In the genomic region with DNA sequence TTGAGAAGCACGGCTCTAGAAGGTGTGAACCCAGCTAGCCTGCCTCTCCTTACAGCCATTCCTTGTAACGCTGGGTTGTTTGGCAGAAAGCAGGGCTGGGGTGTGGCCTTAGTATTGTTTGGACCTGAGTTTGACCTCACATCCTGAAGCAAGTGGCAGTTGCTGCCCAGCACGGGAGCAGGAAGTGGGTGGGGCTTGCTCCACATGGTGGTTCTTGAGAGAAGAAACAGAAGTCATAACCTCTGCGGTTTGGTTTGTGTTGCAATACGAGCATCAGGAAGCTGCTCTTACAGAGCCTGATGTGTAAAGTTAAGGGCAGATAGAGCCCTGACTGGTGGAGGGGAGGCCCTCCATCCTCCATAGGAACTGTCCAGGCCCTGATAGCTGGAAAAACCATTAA, we compare ENCODE assay signal across 8 mouse cellular contexts. TPM values are rescaled to one million over a fixed set of nuclear protein-coding genes. Genes with fewer than 3 reads are reported as not detected.
DNase-seq lines count a peak whose midpoint lies in the region; ATAC-seq and TF ChIP-seq lines count a peak whose summit lies in the region.

No protein-coding gene starts in this region.

- TF ChIP-seq POLR2A in limb, embryonic 14.5 days (IDR thresholded peaks at IDR 0.05; ENCODE audit: borderline replicate concordance, extremely low read depth, insufficient read depth, insufficient read length) = no peak

- H3K9ac ChIP-seq in neural tube, embryonic 15.5 days (replicated peaks) = no peak overlapping the region
- H3K9ac ChIP-seq in heart, embryonic 16.5 days (ENCODE audit: low read length) = no peak overlapping the region
- no peak overlapping the region for H3K9ac ChIP-seq in limb, embryonic 14.5 days (ENCODE audit: low read depth, low read length, severe bottlenecking)
- no peak overlapping the region for H3K9ac ChIP-seq in hindbrain, embryonic 13.5 days

- H3K9me3 ChIP-seq in neural tube, embryonic 15.5 days (replicated peaks) = no peaks in the 10 kb centered on the region; the same call in 1 of the 2 replicates
- no peaks in the 10 kb centered on the region for H3K9me3 ChIP-seq in heart, embryonic 16.5 days (replicated peaks; ENCODE audit: control insufficient read depth, low read length)
- no peaks in the 10 kb centered on the region for H3K9me3 ChIP-seq in limb, embryonic 14.5 days (ENCODE audit: control insufficient read depth, low read length)
- H3K9me3 ChIP-seq in hindbrain, embryonic 13.5 days = no peaks in the 10 kb centered on the region

- H3K36me3 ChIP-seq in neural tube, embryonic 15.5 days = no peaks in the 10 kb centered on the region
- H3K36me3 ChIP-seq in heart, embryonic 16.5 days (ENCODE audit: control insufficient read depth, insufficient read depth) = no peaks in the 10 kb centered on the region
- no peaks in the 10 kb centered on the region for H3K36me3 ChIP-seq in limb, embryonic 14.5 days (ENCODE audit: control insufficient read depth, insufficient read depth, low read length)
- H3K36me3 ChIP-seq in hindbrain, embryonic 13.5 days = no peaks in the 10 kb centered on the region

- H3K4me1 ChIP-seq in neural tube, embryonic 15.5 days = no peaks in the 10 kb centered on the region
- H3K4me1 ChIP-seq in heart, embryonic 16.5 days (ENCODE audit: control insufficient read depth, insufficient read depth, low read length) = peaks cover 7% of the 10 kb centered on the region
- H3K4me1 ChIP-seq in limb, embryonic 14.5 days (ENCODE audit: control insufficient read depth, insufficient read depth, low read length) = peaks cover 5% of the 10 kb centered on the region; the same call in 1 of the 2 replicates
- H3K4me1 ChIP-seq in hindbrain, embryonic 13.5 days (replicated peaks) = peaks cover 7% of the 10 kb centered on the region

- no peaks in the 10 kb centered on the region for H3K27me3 ChIP-seq in neural tube, embryonic 15.5 days (replicated peaks)
- H3K27me3 ChIP-seq in heart, embryonic 16.5 days (ENCODE audit: control insufficient read depth, insufficient read depth, low read length) = no peaks in the 10 kb centered on the region
- H3K27me3 ChIP-seq in limb, embryonic 14.5 days (ENCODE audit: control insufficient read depth, insufficient read depth, low read length) = no peaks in the 10 kb centered on the region
- H3K27me3 ChIP-seq in hindbrain, embryonic 13.5 days = 0 out of 2 replicates have a peak, but pooled peaks cover 3% of the 10 kb centered on the region

- no peak overlapping the region for H3K27ac ChIP-seq in neural tube, embryonic 15.5 days (replicated peaks)
- peak overlapping the region; percentile 74 for H3K27ac ChIP-seq in heart, embryonic 16.5 days (ENCODE audit: low read length)
- no peak overlapping the region for H3K27ac ChIP-seq in limb, embryonic 14.5 days (replicated peaks; ENCODE audit: low read depth, low read length)
- H3K27ac ChIP-seq in hindbrain, embryonic 13.5 days = no peak overlapping the region

- no peak for ATAC-seq in neural tube, embryonic 15.5 days (ENCODE audit: low FRiP score)
- peak; percentile 86 for ATAC-seq in heart, embryonic 16.5 days (replicated peaks; ENCODE audit: extremely low read depth, insufficient read depth, low FRiP score)
- ATAC-seq in limb, embryonic 14.5 days (ENCODE audit: low FRiP score, low read depth) = no peak
- no peak for ATAC-seq in hindbrain, embryonic 13.5 days (ENCODE audit: low FRiP score)

- no peak overlapping the region for H3K4me2 ChIP-seq in neural tube, embryonic 15.5 days
- no peak overlapping the region for H3K4me2 ChIP-seq in heart, embryonic 16.5 days (ENCODE audit: low read depth, low read length)
- H3K4me2 ChIP-seq in limb, embryonic 14.5 days (replicated peaks; ENCODE audit: low read depth, low read length, severe bottlenecking) = no peak overlapping the region
- H3K4me2 ChIP-seq in hindbrain, embryonic 13.5 days = no peak overlapping the region

- 35% methylated on average over 5 of the region's 5 CpGs for WGBS in neural tube, embryonic 15.5 days
- 21% methylated on average over 5 of the region's 5 CpGs for WGBS in heart, embryonic 16.5 days
- 13% methylated on average over 5 of the region's 5 CpGs for WGBS in limb, embryonic 14.5 days
- WGBS in hindbrain, embryonic 13.5 days = 40% methylated on average over 5 of the region's 5 CpGs

- peak; percentile 31 for DNase-seq in neural tube, embryonic 10.5 days (ENCODE audit: extremely low spot score, low spot score)
- peak; percentile 82 for DNase-seq in c-Kit-positive CD71-negative TER-119-negative erythroid progenitor cells, embryonic 14.5 days (ENCODE audit: low read depth)
- DNase-seq in limb, embryonic 14.5 days (ENCODE audit: low spot score) = peak; percentile 57
- DNase-seq in natural killer cell, adult 2 months (ENCODE audit: low spot score in 2 of 2) = peak; percentile 92 to 94
- no peak for DNase-seq in frontal cortex, postnatal 25 days (ENCODE audit: low spot score in 2 of 2)

- no peak overlapping the region for H3K4me3 ChIP-seq in neural tube, embryonic 15.5 days (replicated peaks)
- H3K4me3 ChIP-seq in heart, embryonic 16.5 days (ENCODE audit: low read length) = no peak overlapping the region
- no peak overlapping the region for H3K4me3 ChIP-seq in limb, embryonic 14.5 days (replicated peaks; ENCODE audit: low read length)
- no peak overlapping the region for H3K4me3 ChIP-seq in hindbrain, embryonic 13.5 days

RNA-seq across cellular contexts. Expression of gene Lbr, which starts 17.8 kb away (rescaled TPM):
- polyA plus RNA-seq in neural tube, embryonic 15.5 days (2015; fragmentation: Nextera tagmentation; extraction: Ambion mirVana) = 22.5 and 52.3 TPM in 2 replicates
- 69.5 and 92.6 TPM in 2 replicates for polyA plus RNA-seq in heart, embryonic 16.5 days (2015; fragmentation: Nextera tagmentation; extraction: Ambion mirVana)
- 45.0 and 52.8 TPM in 2 replicates for polyA plus RNA-seq in limb, embryonic 14.5 days (2012; rRNA removed)
- polyA plus RNA-seq in limb, embryonic 14.5 days (2014; fragmentation: Nextera tagmentation; extraction: Ambion mirVana) = 112 and 115 TPM in 2 replicates
- polyA plus RNA-seq in hindbrain, embryonic 13.5 days (2015; fragmentation: Nextera tagmentation; extraction: Ambion mirVana) = 37.2 and 38.3 TPM in 2 replicates

Comparison
In these comparisons a context has a peak if more than half of its experiments do, and no peak if none do; other contexts are left out.
1. DNase-seq: peak in neural tube, embryonic 10.5 days (single experiment), c-Kit-positive CD71-negative TER-119-negative erythroid progenitor cells, embryonic 14.5 days (single experiment), limb, embryonic 14.5 days (single experiment) and natural killer cell, adult 2 months (2 of 2); none in frontal cortex, postnatal 25 days (0 of 2).